Mouse (Mus musculus): ENCODE data around the gene Arl4a. TPM values are rescaled to one million over a fixed set of nuclear protein-coding genes. Genes with fewer than 3 reads are reported as not detected.

Gene Arl4a
- polyA plus RNA-seq, 1 experiment from 2014 or later, result 74.1 TPM

- Histone ChIP-seq H3K9me3 (no peaks in the 10 kb centered on the region), H3K27me3 (replicated peaks) (no peaks in the 10 kb centered on the region), H3K9ac (no peak overlapping the region), H3K4me2 (replicated peaks) (no peak overlapping the region), H3K27ac (no peak overlapping the region), H3K4me3 (replicated peaks) (no peak overlapping the region), H3K36me3 (no peaks in the 10 kb centered on the region), H3K4me1 (replicated peaks) (no peaks in the 10 kb centered on the region)
- ATAC-seq, result no peak
- WGBS, result 90% methylated on average over 3 of the region's 3 CpGs
These were observed 10.0 kb downstream of the Arl4a start for GRCm38 (mm10) chr12:40027846-40028245.

DNA sequence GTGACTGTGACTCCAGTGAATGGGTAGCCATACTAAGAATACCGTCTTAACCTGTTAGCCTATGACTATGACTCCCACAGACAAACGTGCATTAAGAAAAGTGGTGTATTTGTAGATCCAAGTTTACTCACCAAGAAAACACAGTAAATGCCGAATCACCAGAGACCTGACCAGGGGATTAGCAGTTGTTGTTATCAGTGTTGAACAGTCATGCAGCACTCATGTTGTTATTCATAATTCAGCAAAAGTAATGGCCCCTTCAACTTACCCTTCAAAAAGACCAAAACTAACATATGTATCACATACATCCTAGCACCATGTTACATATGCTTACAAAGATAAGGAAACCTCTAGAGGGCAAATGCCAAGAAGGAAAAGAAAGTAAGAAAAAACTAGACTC lies 10.4 kb downstream of the Arl4a start:
- Histone ChIP-seq H3K36me3 (no peaks in the 10 kb centered on the region), H3K27me3 (replicated peaks) (no peaks in the 10 kb centered on the region), H3K4me2 (replicated peaks) (no peak overlapping the region), H3K4me1 (replicated peaks) (no peaks in the 10 kb centered on the region; the same call in 1 of the 2 replicates), H3K4me3 (replicated peaks) (no peak overlapping the region), H3K9me3 (no peaks in the 10 kb centered on the region), H3K27ac (no peak overlapping the region), H3K9ac (no peak overlapping the region)
- ATAC-seq, result no peak
- WGBS, result 84% methylated on average over 3 of the region's 3 CpGs

DNA sequence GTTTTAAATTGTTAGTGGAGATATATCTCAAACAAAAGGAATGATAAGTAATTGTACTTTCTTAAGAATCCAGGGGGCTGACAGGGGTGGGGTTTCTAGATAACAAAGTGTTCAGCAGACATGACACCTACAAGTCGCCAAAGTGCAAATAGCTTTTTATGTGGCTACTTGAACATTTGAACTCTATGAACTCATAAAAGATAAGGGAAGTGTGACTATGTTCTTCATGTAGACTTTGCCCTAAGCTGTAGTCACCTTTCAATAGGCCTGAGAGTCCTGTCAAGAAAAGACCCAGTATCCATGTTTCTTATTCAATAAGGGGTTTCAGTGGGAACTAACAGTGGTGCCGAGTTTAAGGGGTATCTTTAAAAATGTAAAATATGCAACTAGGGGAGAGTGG lies 13.9 kb downstream of the Arl4a start:
- Histone ChIP-seq H3K27me3 (replicated peaks) (no peaks in the 10 kb centered on the region), H3K27ac (no peak overlapping the region), H3K4me3 (replicated peaks) (no peak overlapping the region), H3K9ac (no peak overlapping the region), H3K9me3 (no peaks in the 10 kb centered on the region), H3K36me3 (no peaks in the 10 kb centered on the region), H3K4me2 (replicated peaks) (no peak overlapping the region), H3K4me1 (replicated peaks) (no peaks in the 10 kb centered on the region; the same call in 1 of the 2 replicates)
- ATAC-seq, result peak; percentile 65
- 61% methylated on average over 2 of the region's 2 CpGs for WGBS

GRCm38 (mm10) chr12:40023014-40023642 lies 14.7 kb downstream of the Arl4a start:
- no peak overlapping the region for H3K27ac ChIP-seq
- H3K9ac ChIP-seq, result no peak overlapping the region
- no peaks in the 10 kb centered on the region for H3K27me3 ChIP-seq (replicated peaks)
- peak; percentile 82 for ATAC-seq
- no peaks in the 10 kb centered on the region for H3K9me3 ChIP-seq
- H3K36me3 ChIP-seq, result no peaks in the 10 kb centered on the region
- H3K4me2 ChIP-seq (replicated peaks), result no peak overlapping the region
- WGBS, result 64% methylated on average over 3 of the region's 3 CpGs
- no peaks in the 10 kb centered on the region; the same call in 1 of the 2 replicates for H3K4me1 ChIP-seq (replicated peaks)
- H3K4me3 ChIP-seq (replicated peaks), result no peak overlapping the region

DNA sequence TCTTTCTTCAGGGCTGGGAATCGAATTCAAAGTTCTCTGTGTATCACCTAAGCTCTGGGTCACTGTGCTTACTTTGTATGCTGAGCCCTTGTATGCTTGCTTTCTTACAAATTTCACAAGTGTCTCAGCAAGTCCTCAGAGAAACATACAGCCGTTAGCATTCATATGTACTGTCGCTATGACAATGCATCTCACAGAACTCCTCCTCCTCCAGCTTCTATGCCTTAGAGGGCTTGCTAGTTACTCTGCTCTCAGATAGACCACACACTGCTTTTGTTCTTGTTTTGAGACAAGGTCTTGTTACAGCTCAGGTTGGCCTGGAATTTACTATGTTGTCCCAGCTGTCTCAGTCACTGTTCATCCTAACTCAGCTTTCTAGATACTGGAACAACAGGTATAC lies 15.5 kb downstream of the Arl4a start:
- H3K27ac ChIP-seq, result no peak overlapping the region
- no peaks in the 10 kb centered on the region for H3K9me3 ChIP-seq
- ATAC-seq, result no peak
- H3K27me3 ChIP-seq (replicated peaks), result no peaks in the 10 kb centered on the region
- 91% methylated on average over 3 of the region's 3 CpGs for WGBS
- no peak overlapping the region for H3K4me3 ChIP-seq (replicated peaks)
- H3K4me1 ChIP-seq (replicated peaks), result no peaks in the 10 kb centered on the region; the same call in 1 of the 2 replicates
- H3K36me3 ChIP-seq, result no peaks in the 10 kb centered on the region
- no peak overlapping the region for H3K4me2 ChIP-seq (replicated peaks)
- H3K9ac ChIP-seq, result no peak overlapping the region

DNA sequence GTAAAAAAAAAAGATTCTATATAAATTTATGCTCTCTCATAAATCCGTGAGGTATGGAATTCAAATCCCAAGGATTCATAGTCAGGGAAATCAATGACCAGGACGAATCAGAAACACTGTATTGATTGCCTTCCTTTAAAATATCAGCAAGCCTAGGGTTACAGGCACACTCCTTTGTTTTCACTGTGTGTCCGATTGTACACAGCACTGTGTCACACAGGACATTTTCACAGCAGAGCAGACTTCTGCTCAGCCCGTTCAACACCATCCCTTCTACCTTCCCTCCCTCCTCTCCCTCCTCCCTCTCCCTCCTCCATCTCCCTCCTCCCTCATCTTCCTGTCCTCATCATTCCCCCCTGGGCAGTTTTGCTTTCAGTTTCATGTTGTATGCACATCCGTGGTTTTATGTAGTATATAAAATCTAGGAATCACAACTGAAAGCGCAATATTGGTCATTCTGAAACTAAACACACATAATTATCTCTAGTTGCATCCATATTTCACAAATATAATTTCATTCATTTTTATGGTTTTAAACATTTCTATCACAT lies 19.8 kb downstream of the Arl4a start:
- Histone ChIP-seq H3K4me2 (replicated peaks) (no peak overlapping the region), H3K4me3 (replicated peaks) (no peak overlapping the region), H3K27ac (no peak overlapping the region), H3K9me3 (no peaks in the 10 kb centered on the region), H3K36me3 (no peaks in the 10 kb centered on the region), H3K9ac (no peak overlapping the region), H3K27me3 (replicated peaks) (no peaks in the 10 kb centered on the region), H3K4me1 (replicated peaks) (peaks cover 3% of the 10 kb centered on the region; the same call in 1 of the 2 replicates)
- WGBS, result 68% methylated on average over 6 of the region's 6 CpGs
- ATAC-seq, result no peak

- 0 out of 2 replicates have a peak, but pooled peaks cover 3% of the 10 kb centered on the region for H3K4me1 ChIP-seq (replicated peaks)
- H3K4me2 ChIP-seq (replicated peaks), result peak overlapping the region; percentile 62
- H3K4me3 ChIP-seq (replicated peaks), result peak overlapping the region; percentile 26
- peak; percentile 96 for ATAC-seq
- no peaks in the 10 kb centered on the region for H3K36me3 ChIP-seq
- peak overlapping the region; percentile 74 for H3K27ac ChIP-seq
- peak overlapping the region; percentile 50 for H3K9ac ChIP-seq
- 8% methylated on average over 19 of the region's 19 CpGs for WGBS
- no peaks in the 10 kb centered on the region for H3K27me3 ChIP-seq (replicated peaks)
- H3K9me3 ChIP-seq, result no peaks in the 10 kb centered on the region
These were observed 21.0 kb downstream of the Arl4a start for GRCm38 (mm10) chr12:40016648-40017460.

DNA sequence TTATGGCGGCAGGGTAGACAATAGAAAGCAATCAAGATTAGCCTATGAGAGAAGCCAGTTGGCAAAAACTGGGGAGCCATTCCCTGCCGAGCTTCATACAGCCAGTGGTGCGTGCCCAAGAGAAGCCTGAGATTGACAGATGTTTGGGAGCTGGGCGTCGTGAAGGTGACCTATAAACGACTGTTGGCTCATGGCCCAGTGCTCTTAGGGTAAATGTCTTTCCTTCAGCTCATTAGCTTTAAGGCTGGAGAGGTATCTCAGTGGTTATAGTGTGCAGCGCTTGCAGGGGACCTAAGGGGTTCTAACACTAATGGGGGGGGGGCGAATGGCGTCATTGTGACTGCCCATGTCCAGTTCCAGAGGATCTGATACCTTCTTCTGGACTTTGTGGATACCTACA lies 21.8 kb downstream of the Arl4a start:
- Histone ChIP-seq H3K4me1 (replicated peaks) (0 out of 2 replicates have a peak, but pooled peaks cover 3% of the 10 kb centered on the region), H3K4me3 (replicated peaks) (no peak overlapping the region), H3K27me3 (replicated peaks) (no peaks in the 10 kb centered on the region), H3K27ac (peak overlapping the region; percentile 74; the same call in 1 of the 2 replicates), H3K4me2 (replicated peaks) (no peak overlapping the region), H3K9me3 (no peaks in the 10 kb centered on the region), H3K9ac (no peak overlapping the region), H3K36me3 (no peaks in the 10 kb centered on the region)
- 80% methylated on average over 9 of the region's 9 CpGs for WGBS
- ATAC-seq, result no peak; the same call in 1 of the 2 replicates

- Histone ChIP-seq H3K9me3 (no peaks in the 10 kb centered on the region), H3K9ac (no peak overlapping the region), H3K27ac (no peak overlapping the region), H3K4me1 (replicated peaks) (no peaks in the 10 kb centered on the region), H3K36me3 (no peaks in the 10 kb centered on the region), H3K27me3 (replicated peaks) (no peaks in the 10 kb centered on the region), H3K4me3 (replicated peaks) (no peak overlapping the region), H3K4me2 (replicated peaks) (no peak overlapping the region)
- WGBS, result 55% methylated on average over 2 of the region's 2 CpGs
- no peak for ATAC-seq
These were observed 28.0 kb downstream of the Arl4a start for GRCm38 (mm10) chr12:40009866-40010265.

DNA sequence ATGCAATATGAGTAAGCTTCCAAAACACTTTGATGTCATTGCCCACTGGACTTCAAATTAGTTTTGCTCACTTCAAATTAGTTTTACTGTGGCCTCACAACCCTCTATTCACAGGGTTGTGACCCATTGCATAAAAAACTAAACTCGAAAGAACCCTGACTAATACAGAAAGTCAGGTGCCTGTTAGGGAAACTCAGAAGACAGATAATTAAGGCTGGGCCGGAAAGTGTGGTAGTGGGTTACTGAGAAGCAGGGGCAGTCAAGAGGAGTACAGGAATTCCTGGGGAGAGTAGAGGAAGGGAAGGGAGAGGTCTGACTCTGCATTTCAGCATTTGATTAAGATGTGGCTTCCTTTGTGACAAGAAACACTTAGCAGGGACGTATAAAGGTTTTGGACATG lies 29.4 kb downstream of the Arl4a start:
- Histone ChIP-seq H3K27me3 (replicated peaks) (no peaks in the 10 kb centered on the region), H3K27ac (no peak overlapping the region), H3K36me3 (no peaks in the 10 kb centered on the region), H3K9ac (no peak overlapping the region), H3K9me3 (no peaks in the 10 kb centered on the region), H3K4me3 (replicated peaks) (no peak overlapping the region), H3K4me2 (replicated peaks) (no peak overlapping the region), H3K4me1 (replicated peaks) (no peaks in the 10 kb centered on the region)
- ATAC-seq, result no peak
- WGBS, result 69% methylated on average over 3 of the region's 3 CpGs

- Histone ChIP-seq H3K9ac (no peak overlapping the region), H3K27ac (no peak overlapping the region), H3K27me3 (replicated peaks) (no peaks in the 10 kb centered on the region), H3K4me1 (replicated peaks) (no peaks in the 10 kb centered on the region), H3K4me3 (replicated peaks) (no peak overlapping the region), H3K36me3 (no peaks in the 10 kb centered on the region), H3K4me2 (replicated peaks) (no peak overlapping the region), H3K9me3 (no peaks in the 10 kb centered on the region)
- 57% methylated on average over 2 of the region's 2 CpGs for WGBS
- 0 out of 2 replicates have a peak, but pooled peaks have one; percentile 41 for ATAC-seq
These were observed 33.1 kb downstream of the Arl4a start for GRCm38 (mm10) chr12:40004766-40005165.

DNA sequence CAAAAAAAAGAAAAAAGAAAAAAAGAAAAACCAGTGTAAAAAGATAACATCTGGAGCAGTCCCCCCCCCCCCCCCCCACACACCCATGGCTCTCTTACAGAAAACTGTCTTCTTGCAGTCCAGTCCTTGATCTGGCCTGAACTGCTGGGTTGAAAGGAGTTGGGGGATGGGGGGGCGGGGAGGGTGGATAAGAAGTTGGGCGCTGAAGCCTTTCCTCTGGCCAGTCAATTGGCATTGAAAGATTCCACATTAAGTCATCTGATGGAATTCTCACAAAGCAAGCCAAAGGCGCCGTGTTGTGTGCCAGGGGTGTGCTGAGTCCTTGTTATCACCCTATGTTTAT lies 39.0 kb downstream of the Arl4a start:
- 63% methylated on average over 4 of the region's 4 CpGs for WGBS
- H3K4me2 ChIP-seq (replicated peaks), result no peak overlapping the region
- H3K27ac ChIP-seq, result no peak overlapping the region
- no peaks in the 10 kb centered on the region for H3K27me3 ChIP-seq (replicated peaks)
- no peak for ATAC-seq
- no peak overlapping the region for H3K9ac ChIP-seq
- no peak overlapping the region for H3K4me3 ChIP-seq (replicated peaks)
- H3K36me3 ChIP-seq, result no peaks in the 10 kb centered on the region
- H3K9me3 ChIP-seq, result no peaks in the 10 kb centered on the region
- 0 out of 2 replicates have a peak, but pooled peaks cover 5% of the 10 kb centered on the region for H3K4me1 ChIP-seq (replicated peaks)

Data from intestine, embryonic 15.5 days (tissue).